Mouse (Mus musculus): Measurements from ENCODE around the gene Rgs10. TPM values are rescaled to one million over a fixed set of nuclear protein-coding genes. Genes with fewer than 3 reads are reported as not detected.

The Rgs10 gene
- polyA plus RNA-seq, 1 experiment, result 5.1 TPM

- no peaks in the 10 kb centered on the region for H3K4me1 ChIP-seq (ENCODE audit: control insufficient read depth, insufficient read depth, low read length)
- H3K4me3 ChIP-seq (ENCODE audit: insufficient read depth, low read depth, low read length), result no peak overlapping the region
- 62% methylated on average over 10 of the region's 10 CpGs for WGBS
- no peaks in the 10 kb centered on the region for H3K36me3 ChIP-seq (ENCODE audit: control insufficient read depth, insufficient read depth, low read length)
- H3K27ac ChIP-seq (ENCODE audit: insufficient read depth, low read depth, low read length), result no peak overlapping the region
- TF ChIP-seq POLR2A (IDR thresholded peaks at IDR 0.05; ENCODE audit: low read depth, low read length) (no peak), CTCF (conservative IDR thresholded peaks at IDR 0.05; ENCODE audit: insufficient read depth, insufficient read length, low read depth, low read length) (no peak)
- DNase-seq, result no peak
- H3K27me3 ChIP-seq (replicated peaks; ENCODE audit: control insufficient read depth, insufficient read depth, low read length), result no peaks in the 10 kb centered on the region
These were observed 34.7 kb downstream of the Rgs10 start for GRCm38 (mm10) chr7:128383726-128384463.

GRCm38 (mm10) chr7:128383189-128383725 lies 35.3 kb downstream of the Rgs10 start:
- WGBS, result 68% methylated on average over 7 of the region's 7 CpGs
- DNase-seq, result no peak
- Histone ChIP-seq H3K27ac (ENCODE audit: insufficient read depth, low read depth, low read length) (no peak overlapping the region), H3K36me3 (ENCODE audit: control insufficient read depth, insufficient read depth, low read length) (no peaks in the 10 kb centered on the region), H3K4me3 (ENCODE audit: insufficient read depth, low read depth, low read length) (no peak overlapping the region), H3K27me3 (replicated peaks; ENCODE audit: control insufficient read depth, insufficient read depth, low read length) (no peaks in the 10 kb centered on the region), H3K4me1 (ENCODE audit: control insufficient read depth, insufficient read depth, low read length) (no peaks in the 10 kb centered on the region)
- no peak for TF ChIP-seq POLR2A (IDR thresholded peaks at IDR 0.05; ENCODE audit: low read depth, low read length)
- no peak for TF ChIP-seq CTCF (conservative IDR thresholded peaks at IDR 0.05; ENCODE audit: insufficient read depth, insufficient read length, low read depth, low read length)

- Histone ChIP-seq H3K36me3 (ENCODE audit: control insufficient read depth, insufficient read depth, low read length) (no peaks in the 10 kb centered on the region), H3K4me3 (ENCODE audit: insufficient read depth, low read depth, low read length) (no peak overlapping the region), H3K27me3 (replicated peaks; ENCODE audit: control insufficient read depth, insufficient read depth, low read length) (no peaks in the 10 kb centered on the region), H3K27ac (ENCODE audit: insufficient read depth, low read depth, low read length) (no peak overlapping the region), H3K4me1 (ENCODE audit: control insufficient read depth, insufficient read depth, low read length) (no peaks in the 10 kb centered on the region)
- no peak for TF ChIP-seq POLR2A (IDR thresholded peaks at IDR 0.05; ENCODE audit: low read depth, low read length)
- TF ChIP-seq CTCF (conservative IDR thresholded peaks at IDR 0.05; ENCODE audit: insufficient read depth, insufficient read length, low read depth, low read length), result no peak
- no peak for DNase-seq
- 94% methylated on average over 6 of the region's 6 CpGs for WGBS
These were observed 36.1 kb downstream of the Rgs10 start for GRCm38 (mm10) chr7:128382527-128382860.

- Histone ChIP-seq H3K27ac (ENCODE audit: insufficient read depth, low read depth, low read length) (no peak overlapping the region), H3K36me3 (ENCODE audit: control insufficient read depth, insufficient read depth, low read length) (no peaks in the 10 kb centered on the region), H3K27me3 (replicated peaks; ENCODE audit: control insufficient read depth, insufficient read depth, low read length) (no peaks in the 10 kb centered on the region), H3K4me1 (ENCODE audit: control insufficient read depth, insufficient read depth, low read length) (no peaks in the 10 kb centered on the region), H3K4me3 (ENCODE audit: insufficient read depth, low read depth, low read length) (no peak overlapping the region)
- no peak for DNase-seq
- WGBS, result 82% methylated on average over 14 of the region's 14 CpGs
- TF ChIP-seq POLR2A (IDR thresholded peaks at IDR 0.05; ENCODE audit: low read depth, low read length) (no peak), CTCF (conservative IDR thresholded peaks at IDR 0.05; ENCODE audit: insufficient read depth, insufficient read length, low read depth, low read length) (no peak)
These were observed 36.6 kb downstream of the Rgs10 start for GRCm38 (mm10) chr7:128381811-128382526.

GRCm38 (mm10) chr7:128381001-128381400 lies 37.6 kb downstream of the Rgs10 start:
- no peak for DNase-seq
- 81% methylated on average over 2 of the region's 2 CpGs for WGBS
- no peaks in the 10 kb centered on the region for H3K27me3 ChIP-seq (replicated peaks; ENCODE audit: control insufficient read depth, insufficient read depth, low read length)
- TF ChIP-seq POLR2A (IDR thresholded peaks at IDR 0.05; ENCODE audit: low read depth, low read length), result no peak
- no peak for TF ChIP-seq CTCF (conservative IDR thresholded peaks at IDR 0.05; ENCODE audit: insufficient read depth, insufficient read length, low read depth, low read length)
- no peak overlapping the region for H3K27ac ChIP-seq (ENCODE audit: insufficient read depth, low read depth, low read length)
- no peaks in the 10 kb centered on the region for H3K4me1 ChIP-seq (ENCODE audit: control insufficient read depth, insufficient read depth, low read length)
- H3K4me3 ChIP-seq (ENCODE audit: insufficient read depth, low read depth, low read length), result no peak overlapping the region
- no peaks in the 10 kb centered on the region for H3K36me3 ChIP-seq (ENCODE audit: control insufficient read depth, insufficient read depth, low read length)

GRCm38 (mm10) chr7:128379162-128379805 lies 39.3 kb downstream of the Rgs10 start:
- Histone ChIP-seq H3K36me3 (ENCODE audit: control insufficient read depth, insufficient read depth, low read length) (no peaks in the 10 kb centered on the region), H3K27me3 (replicated peaks; ENCODE audit: control insufficient read depth, insufficient read depth, low read length) (no peaks in the 10 kb centered on the region), H3K4me3 (ENCODE audit: insufficient read depth, low read depth, low read length) (no peak overlapping the region), H3K27ac (ENCODE audit: insufficient read depth, low read depth, low read length) (no peak overlapping the region), H3K4me1 (ENCODE audit: control insufficient read depth, insufficient read depth, low read length) (no peaks in the 10 kb centered on the region)
- TF ChIP-seq CTCF (conservative IDR thresholded peaks at IDR 0.05; ENCODE audit: insufficient read depth, insufficient read length, low read depth, low read length) (no peak), POLR2A (IDR thresholded peaks at IDR 0.05; ENCODE audit: low read depth, low read length) (no peak)
- WGBS, result 71% methylated on average over 16 of the region's 16 CpGs
- DNase-seq, result no peak
